25 mouse cellular contexts compared by ENCODE assay signal in the genomic region with DNA sequence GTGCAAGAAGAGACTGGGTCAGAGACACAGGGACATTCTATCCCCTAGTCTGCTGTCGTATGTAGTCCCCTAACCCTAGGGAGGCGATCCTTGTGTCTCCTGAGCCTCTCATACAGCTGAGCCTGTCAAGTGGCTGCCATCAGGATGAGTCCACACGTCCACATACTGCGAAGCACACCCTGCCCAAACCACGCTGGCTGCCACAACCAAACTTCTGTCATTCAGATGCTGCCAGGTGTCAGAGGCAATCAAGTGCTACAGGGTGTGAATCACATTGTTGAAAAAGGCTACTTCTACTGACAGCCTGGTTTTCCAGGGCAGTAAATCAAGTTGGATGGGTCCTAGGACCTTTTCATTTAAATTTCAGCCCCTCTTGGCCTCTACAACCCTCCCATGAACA. TPM values are rescaled to one million over a fixed set of nuclear protein-coding genes. Genes with fewer than 3 reads are reported as not detected.
"Had no signal": no experiment of that assay in that cellular context is flagged by ENCODE, and none has a peak within 500 bp of the region (broad histone marks: within the 10 kb centered on the region; RNA-seq: fewer than 3 reads in every experiment).

No protein-coding gene starts in this region.

- DNase-seq: gastrocnemius, adult 2 months; gastrocnemius, postnatal 10 days; gastrocnemius, postnatal 25 days; heart, adult 18-20 months; heart, postnatal 10 days; kidney, adult 18-20 months; kidney, adult 8-10 months; kidney, postnatal 10 days; kidney, postnatal 25 days; kidney, postnatal 4 days; liver; liver, embryonic 13.5 days had no signal

- H3K4me2 ChIP-seq: heart, embryonic 12.5 days; hindbrain, embryonic 13.5 days; hindbrain, embryonic 15.5 days; limb, embryonic 12.5 days; liver, embryonic 11.5 days; liver, embryonic 13.5 days; liver, embryonic 15.5 days had no signal

- H3K27me3 ChIP-seq: heart, embryonic 12.5 days; hindbrain, embryonic 13.5 days; hindbrain, embryonic 15.5 days; limb, embryonic 12.5 days; liver, embryonic 13.5 days; liver, embryonic 15.5 days had no signal

- H3K9ac ChIP-seq: heart, embryonic 12.5 days; hindbrain, embryonic 13.5 days; hindbrain, embryonic 15.5 days; limb, embryonic 12.5 days; liver, embryonic 13.5 days; liver, embryonic 15.5 days had no signal

- H3K4me1 ChIP-seq: hindbrain, embryonic 13.5 days; hindbrain, embryonic 15.5 days; limb, embryonic 10.5 days; limb, embryonic 12.5 days had no signal

- H3K27ac ChIP-seq: heart, embryonic 10.5 days; hindbrain, embryonic 13.5 days; hindbrain, embryonic 15.5 days; hindbrain, postnatal 0 days; left cerebral cortex, adult 2 months; limb, embryonic 10.5 days; limb, embryonic 12.5 days; liver, embryonic 13.5 days; liver, embryonic 15.5 days had no signal

- H3K9me3 ChIP-seq: heart, embryonic 10.5 days; heart, embryonic 12.5 days; hindbrain, embryonic 13.5 days; hindbrain, embryonic 15.5 days; limb, embryonic 10.5 days; limb, embryonic 12.5 days; liver, embryonic 13.5 days; liver, embryonic 15.5 days had no signal

- H3K4me3 ChIP-seq: gastrocnemius, adult 2 months; heart, embryonic 10.5 days; heart, embryonic 12.5 days; hindbrain, embryonic 13.5 days; hindbrain, embryonic 15.5 days; left cerebral cortex, adult 2 months; limb, embryonic 10.5 days; limb, embryonic 12.5 days; liver, embryonic 13.5 days; liver, embryonic 15.5 days had no signal

- ATAC-seq: hindbrain, postnatal 0 days; intestine, postnatal 0 days had no signal

RNA-seq across cellular contexts. Expression of a gene that starts 9.3 kb away (rescaled TPM):
- total RNA-seq: granulocyte monocyte progenitor cell, adult 5-6 weeks; hematopoietic stem cell, adult 5-6 weeks had no signal

RNA-seq across cellular contexts. Expression of a gene that starts 30.4 kb away (rescaled TPM):
- total RNA-seq: hematopoietic stem cell, adult 5-6 weeks had no signal

RNA-seq across cellular contexts. Expression of a gene that starts 39.9 kb away (rescaled TPM):
- total RNA-seq: granulocyte monocyte progenitor cell, adult 5-6 weeks had no signal
- polyA plus RNA-seq: liver, embryonic 11.5 days had no signal
